Mouse (Mus musculus): Measurements from ENCODE around the gene Serpine2.

GRCm38 (mm10) chr1:79882648-79883047 lies 21.7 kb upstream of the Serpine2 start:
- TF ChIP-seq MYOG (IDR thresholded peaks at IDR 0.05; ENCODE audit: control insufficient read depth in 1 of 3, insufficient read depth in 1 of 3, insufficient read length in 2 of 3, low read depth in 2 of 3) = no peak
- no peak for TF ChIP-seq POLR2A (IDR thresholded peaks at IDR 0.05; ENCODE audit: insufficient read length, low read depth)
- no peak for TF ChIP-seq POLR2AphosphoS2 (IDR thresholded peaks at IDR 0.05; ENCODE audit: insufficient read length, low read depth)
- TF ChIP-seq TCF3 (IDR thresholded peaks at IDR 0.05; ENCODE audit: insufficient read length, low read depth) = no peak
- no peak for TF ChIP-seq USF1 (IDR thresholded peaks at IDR 0.05; ENCODE audit: low read depth)
- TF ChIP-seq MAX (IDR thresholded peaks at IDR 0.05; ENCODE audit: low read depth) = no peak
- no peak for TF ChIP-seq TCF12 (IDR thresholded peaks at IDR 0.05; ENCODE audit: insufficient read depth, poor library complexity, severe bottlenecking)
- TF ChIP-seq CEBPB (IDR thresholded peaks at IDR 0.05; ENCODE audit: insufficient read depth, poor library complexity, severe bottlenecking) = no peak
- TF ChIP-seq MYOD1 (IDR thresholded peaks at IDR 0.05; ENCODE audit: control insufficient read depth in 1 of 3, insufficient read length in 2 of 3, low read depth in 2 of 3) = no peak
- TF ChIP-seq E2F4 (IDR thresholded peaks at IDR 0.05; ENCODE audit: insufficient read depth) = no peak
